Mouse (Mus musculus) forebrain, embryonic 14.5 days (tissue): ENCODE measurements around the gene Gm21866. TPM values are rescaled to one million over a fixed set of nuclear protein-coding genes. Genes with fewer than 3 reads are reported as not detected.
"Not testable (repeated sequence)": the region's sequence is repeated elsewhere in the genome, so short reads cannot be mapped to it uniquely, and the experiment has no call there.

Experiments used
- ATAC-seq: fragments of 200-750 bp; cut with Nextera tagmentation; 2 replicates; pipeline ENCODE4 v1.8.0; 2017; ENCODE audit warnings: mild to moderate bottlenecking, moderate library complexity
- DNase-seq: peaks from one replicate; pipeline ENCODE4 v3.0.0-alpha.2; 2015; ENCODE audit warnings: low spot score
- H3K27ac ChIP-seq: fragments of 300-500 bp; sonication (generic); 2 replicates; pipeline ENCODE4 v1.5.1; 2014; ENCODE audit warnings: low read depth, mild to moderate bottlenecking, control low read depth, low read length, moderate library complexity
- H3K27me3 ChIP-seq: fragments of 300-500 bp; sonication (generic); replicated peaks from 2 replicates; pipeline ENCODE4 v1.6.1; 2014; ENCODE audit warnings: low read length, control low read depth, mixed read lengths; ENCODE audit not compliant: control insufficient read depth, insufficient read depth
- H3K36me3 ChIP-seq: fragments of 300-500 bp; sonication (generic); 2 replicates; pipeline ENCODE4 v1.6.1; 2014; ENCODE audit warnings: low read length, control low read depth; ENCODE audit not compliant: control insufficient read depth, insufficient read depth
- H3K4me1 ChIP-seq: fragments of 300-500 bp; sonication (generic); 2 replicates; pipeline ENCODE4 v1.6.1; 2014; ENCODE audit warnings: antibody characterized with exemption, low read length, control low read depth; ENCODE audit not compliant: control insufficient read depth, insufficient read depth
- H3K4me2 ChIP-seq: fragments of 300-500 bp; sonication (generic); 2 replicates; pipeline ENCODE4 v1.6.1; 2014; ENCODE audit warnings: mild to moderate bottlenecking, control low read depth, low read length
- H3K4me3 ChIP-seq: fragments of 300-500 bp; sonication (generic); 2 replicates; pipeline ENCODE4 v1.5.1; 2014; ENCODE audit warnings: low read depth, low read length, control low read depth
- H3K9ac ChIP-seq: fragments of 300-500 bp; sonication (generic); 2 replicates; pipeline ENCODE4 v1.6.1; 2014; ENCODE audit warnings: mild to moderate bottlenecking, low read length, control low read depth, moderate library complexity
- H3K9me3 ChIP-seq: fragments of 300-500 bp; sonication (generic); replicated peaks from 2 replicates; pipeline ENCODE4 v1.6.1; 2016; ENCODE audit warnings: low read length, control low read depth, mixed read lengths; ENCODE audit not compliant: control insufficient read depth
- WGBS: fragments of 180-500 bp; shearing (Covaris S2); extraction: QIAGEN DNeasy Blood & Tissue Kit; methylation state at CpG from one replicate; pipeline ENCODE4 v1.1.7; 2014; 5-methylcytosine and 5-hydroxymethylcytosine counted together
- polyA plus RNA-seq: library from polyadenylated mRNA; unstranded; fragments of >200 nt; fragmentation: Nextera tagmentation; extraction: Ambion mirVana; gene quantifications from 2 replicates; pipeline ENCODE4 v1.2.1, GENCODE M21; 2014

Gene Gm21866
- not detected in 2 replicates for polyA plus RNA-seq

- not testable (repeated sequence) for DNase-seq, H3K4me3 ChIP-seq, H3K9me3 ChIP-seq, ATAC-seq, H3K27ac ChIP-seq, H3K4me1 ChIP-seq, H3K36me3 ChIP-seq, H3K4me2 ChIP-seq, H3K27me3 ChIP-seq, H3K9ac ChIP-seq
- 50% methylated on average over 1 of the region's 3 CpGs for WGBS
Observed at GRCm38 (mm10) chrY:13465479-13465878, at the start of gene Gm21866. Gene Gm21866, minus strand, starts transcription at chrY:13465579.

GRCm38 (mm10) chrY:13493726-13494125, 28.3 kb upstream of the Gm21866 start, which contains the start of gene Gm20773:
Gene Gm20773, plus strand, starts transcription at chrY:13494026.
- not testable (repeated sequence) for H3K4me1 ChIP-seq, H3K4me3 ChIP-seq, H3K27ac ChIP-seq, H3K36me3 ChIP-seq, H3K27me3 ChIP-seq, H3K9ac ChIP-seq, DNase-seq, H3K4me2 ChIP-seq, H3K9me3 ChIP-seq, ATAC-seq
- no CpG with 5 or more reads among the region's 1 CpGs for WGBS

Other genes starting within 250 kb of the Gm21866 start
- not detected in 2 replicates for gene Gm21828, start 241.7 kb downstream of the Gm21866 start, polyA plus RNA-seq
- gene Gm21440, start 213.2 kb downstream of the Gm21866 start, polyA plus RNA-seq: not detected in 2 replicates
- not detected in 2 replicates for gene Gm21454, start 213.1 kb downstream of the Gm21866 start, polyA plus RNA-seq
- not detected in 2 replicates for gene Gm21725, start 116.5 kb downstream of the Gm21866 start, polyA plus RNA-seq
- gene Gm20773, start 28.4 kb upstream of the Gm21866 start, polyA plus RNA-seq: not detected in 2 replicates